Mouse (Mus musculus): ENCODE data around the gene Gstz1. TPM values are rescaled to one million over a fixed set of nuclear protein-coding genes. Genes with fewer than 3 reads are reported as not detected.
A peak's percentile ranks its signal among the peaks of the same experiment; 100 is the strongest.
"Not testable (repeated sequence)": the region's sequence is repeated elsewhere in the genome, so short reads cannot be mapped to it uniquely, and the experiment has no call there.

Gene Gstz1
- total RNA-seq, 2 experiments from 2014 or later, result 104 to 140 TPM

GRCm38 (mm10) chr12:87157361-87157760, 10.4 kb downstream of the Gstz1 start:
- peak; percentile 39 for DNase-seq

- DNase-seq, result no peak
Measured at GRCm38 (mm10) chr12:87158099-87158498, 11.1 kb downstream of the Gstz1 start.

- DNase-seq, result no peak
Measured at GRCm38 (mm10) chr12:87160310-87160709, 13.3 kb downstream of the Gstz1 start.

GRCm38 (mm10) chr12:87160815-87161214, 13.8 kb downstream of the Gstz1 start:
- DNase-seq, result no peak

- no peak for DNase-seq
Measured at GRCm38 (mm10) chr12:87175194-87175946, 28.4 kb downstream of the Gstz1 start.

GRCm38 (mm10) chr12:87177631-87178030, 30.7 kb downstream of the Gstz1 start:
- peak; percentile 58 for DNase-seq

GRCm38 (mm10) chr12:87193008-87193407, 46.0 kb downstream of the Gstz1 start:
- no peak for DNase-seq

- DNase-seq, result no peak
Measured at GRCm38 (mm10) chr12:87195069-87195468, 48.1 kb downstream of the Gstz1 start.

GRCm38 (mm10) chr12:87196310-87196709, 49.3 kb downstream of the Gstz1 start:
- no peak for DNase-seq

GRCm38 (mm10) chr12:87198792-87199191, 51.8 kb downstream of the Gstz1 start:
- no peak for DNase-seq

- DNase-seq, result peak; percentile 66
Measured at GRCm38 (mm10) chr12:87199206-87199972, 52.4 kb downstream of the Gstz1 start, which contains the start of gene Samd15. TSS of gene Samd15 (plus strand) at chr12:87199723.

GRCm38 (mm10) chr12:87199973-87200586, 53.1 kb downstream of the Gstz1 start, which contains the start of gene Tmed8:
TSS of gene Tmed8 (minus strand) at chr12:87200454.
- DNase-seq, result peak; percentile 86

GRCm38 (mm10) chr12:87201694-87202093, 54.7 kb downstream of the Gstz1 start:
- no peak for DNase-seq

GRCm38 (mm10) chr12:87205789-87206188, 58.8 kb downstream of the Gstz1 start:
- DNase-seq, result not testable (repeated sequence)

- no peak for DNase-seq
Measured at GRCm38 (mm10) chr12:87212844-87213606, 66.1 kb downstream of the Gstz1 start.

Other genes with a start within 250 kb of the Gstz1 start
- 10 to 100 TPM; 21.0 to 23.7 TPM for gene Cipc, start 200.1 kb upstream of the Gstz1 start, total RNA-seq (2021)
- under 1 TPM; 0.54 to 0.85 TPM for gene Zdhhc22, start 156.7 kb upstream of the Gstz1 start, total RNA-seq (2021)
- 1 to 10 TPM in 1 of 2 experiments, under 1 TPM in 1; 0.93 to 1.2 TPM for gene Tmem63c, start 125.8 kb upstream of the Gstz1 start, total RNA-seq (2021)
- gene Ngb, start 44.6 kb upstream of the Gstz1 start, total RNA-seq (2021), result 1 to 10 TPM in 1 of 2 experiments, under 1 TPM in 1; 0.87 to 2.0 TPM
- gene Pomt2, start 803 bp downstream of the Gstz1 start, total RNA-seq (2021), result 10 to 100 TPM; 11.5 to 14.1 TPM
- 1 to 10 TPM; 1.1 to 1.8 TPM for gene Samd15, start 52.6 kb downstream of the Gstz1 start, total RNA-seq (2021)
- 10 to 100 TPM; 17.5 to 19.3 TPM for gene Tmed8, start 53.3 kb downstream of the Gstz1 start, total RNA-seq (2021)
- gene Noxred1, start 91.6 kb downstream of the Gstz1 start, total RNA-seq (2021), result under 1 TPM; 0.42 to 0.55 TPM
- 10 to 100 TPM; 34.2 to 40.2 TPM for gene Vipas39, start 119.1 kb downstream of the Gstz1 start, total RNA-seq (2021)
- gene Ahsa1, start 119.3 kb downstream of the Gstz1 start, total RNA-seq (2021), result 100 to 1,000 TPM; 117 TPM
- gene Ism2, start 152.5 kb downstream of the Gstz1 start, total RNA-seq (2021), result under 1 TPM; 0.18 to 0.55 TPM
- gene Sptlc2, start 241.2 kb downstream of the Gstz1 start, total RNA-seq (2021), result 100 to 1,000 TPM; 135 to 149 TPM